Mouse (Mus musculus) midbrain, postnatal 0 days (tissue): ENCODE data around the gene Tmem208. TPM values are rescaled to one million over a fixed set of nuclear protein-coding genes. Genes with fewer than 3 reads are reported as not detected.

Experiments
- ATAC-seq: fragments of 200-750 bp; cut with Nextera tagmentation; 2 replicates; pipeline ENCODE4 v1.8.0; 2017; ENCODE audit warnings: moderate number of reproducible peaks, mild to moderate bottlenecking, moderate TSS enrichment, moderate library complexity; ENCODE audit not compliant: low FRiP score
- DNase-seq: peaks from one replicate; pipeline ENCODE4 v3.0.0-alpha.2; 2015; ENCODE audit warnings: low spot score
- H3K27ac ChIP-seq: fragments of 300-500 bp; sonication (generic); 2 replicates; pipeline ENCODE4 v1.5.1; 2014; ENCODE audit warnings: low read depth, mild to moderate bottlenecking, low read length, mixed read lengths
- H3K27me3 ChIP-seq: fragments of 300-500 bp; sonication (generic); 2 replicates; pipeline ENCODE4 v1.6.1; 2014; ENCODE audit warnings: low read length, control low read depth, mixed read lengths; ENCODE audit not compliant: insufficient read depth
- H3K36me3 ChIP-seq: fragments of 300-500 bp; sonication (generic); 2 replicates; pipeline ENCODE4 v1.6.1; 2014; ENCODE audit warnings: low read length, control low read depth, mixed read lengths; ENCODE audit not compliant: insufficient read depth
- H3K4me1 ChIP-seq: fragments of 300-500 bp; sonication (generic); 2 replicates; pipeline ENCODE4 v1.6.1; 2014; ENCODE audit warnings: mild to moderate bottlenecking, control low read depth, antibody characterized with exemption, low read length, mixed read lengths; ENCODE audit not compliant: insufficient read depth
- H3K4me2 ChIP-seq: fragments of 300-500 bp; sonication (generic); 2 replicates; pipeline ENCODE4 v1.6.1; 2014; ENCODE audit warnings: low read depth, mild to moderate bottlenecking, low read length, mixed read lengths; ENCODE audit not compliant: poor library complexity, severe bottlenecking
- H3K4me3 ChIP-seq: fragments of 300-500 bp; sonication (generic); 2 replicates; pipeline ENCODE4 v1.5.1; 2014; ENCODE audit warnings: low read depth, mild to moderate bottlenecking, low read length, moderate library complexity
- H3K9ac ChIP-seq: fragments of 300-500 bp; sonication (generic); replicated peaks from 2 replicates; pipeline ENCODE4 v1.6.1; 2014; ENCODE audit warnings: mild to moderate bottlenecking, low read length, moderate library complexity, mixed read lengths; ENCODE audit not compliant: poor library complexity, severe bottlenecking
- H3K9me3 ChIP-seq: fragments of 300-500 bp; sonication (generic); 2 replicates; pipeline ENCODE4 v1.6.1; 2016; ENCODE audit warnings: low read length, control low read depth
- CTCF ChIP-seq: IDR thresholded peaks from 2 replicates; pipeline ENCODE4 v1.5.1; 2016; ENCODE audit warnings: antibody characterized with exemption, mild to moderate bottlenecking
- WGBS: fragments of 180-500 bp; shearing (Covaris S2); extraction: QIAGEN DNeasy Blood & Tissue Kit; methylation state at CpG from one replicate; pipeline ENCODE4 v1.1.7; 2014; 5-methylcytosine and 5-hydroxymethylcytosine counted together
- polyA plus RNA-seq: library from polyadenylated mRNA; unstranded; fragments of >200 nt; fragmentation: Nextera tagmentation; extraction: Ambion mirVana; gene quantifications from 2 replicates; pipeline ENCODE4 v1.2.1, GENCODE M21; 2015
- total RNA-seq: library from RNA; depleted of rRNA; stranded (reverse); fragments of >200 nt; gene quantifications from 2 replicates; pipeline ENCODE4 v1.2.3, GENCODE M21; 2014; rRNA removed

Tmem208 gene
- total RNA-seq (81.3 and 88.4 TPM in 2 replicates), polyA plus RNA-seq (129 and 152 TPM in 2 replicates)

DNA sequence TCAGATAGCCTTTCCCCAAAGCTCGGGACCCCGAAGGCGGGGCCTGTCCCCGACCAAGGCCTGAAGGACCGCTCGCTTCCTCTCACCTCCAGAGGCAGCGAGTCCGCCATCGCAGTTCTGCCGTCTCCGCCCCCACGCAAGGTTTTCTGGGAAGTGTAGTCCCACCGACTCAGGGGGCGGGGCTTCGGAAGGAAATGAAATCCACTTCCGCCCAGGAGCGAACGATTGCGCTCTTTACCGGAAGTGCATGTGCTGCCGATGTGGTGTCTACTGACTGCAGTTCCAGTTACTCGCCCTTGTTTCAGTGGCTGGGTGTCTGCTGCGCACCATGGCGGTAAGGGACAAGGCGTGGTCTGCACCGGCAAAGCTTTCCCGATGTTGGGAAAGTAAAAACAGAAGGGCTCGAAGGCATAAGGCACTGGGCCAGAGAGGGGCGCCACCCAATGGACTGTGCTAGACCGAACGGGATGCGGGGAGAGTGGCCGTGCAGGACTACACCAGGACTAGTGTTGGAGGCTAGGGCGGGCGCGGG, at the start of gene Tmem208, which contains the start of gene Lrrc29:
Gene Tmem208, plus strand, starts transcription at position 214 of the 532 bp plus-strand sequence.
Gene Lrrc29, minus strand, starts transcription at position 138 of the 532 bp plus-strand sequence.
- Histone ChIP-seq H3K36me3 (peaks cover 39% of the 10 kb centered on the region), H3K9me3 (no peaks in the 10 kb centered on the region), H3K27ac (peak within 1 kb of the TSS; percentile 82), H3K4me3 (peak within 1 kb of the TSS; percentile 89), H3K4me2 (peak within 1 kb of the TSS; percentile 76), H3K4me1 (peaks cover 16% of the 10 kb centered on the region), H3K27me3 (no peaks in the 10 kb centered on the region), H3K9ac (peak within 1 kb of the TSS; percentile 96)
- peak; percentile 92 for ATAC-seq
- DNase-seq = peak; percentile 97
- peak; percentile 72 for TF ChIP-seq CTCF
- WGBS = 0% methylated on average over 36 of the region's 36 CpGs

DNA sequence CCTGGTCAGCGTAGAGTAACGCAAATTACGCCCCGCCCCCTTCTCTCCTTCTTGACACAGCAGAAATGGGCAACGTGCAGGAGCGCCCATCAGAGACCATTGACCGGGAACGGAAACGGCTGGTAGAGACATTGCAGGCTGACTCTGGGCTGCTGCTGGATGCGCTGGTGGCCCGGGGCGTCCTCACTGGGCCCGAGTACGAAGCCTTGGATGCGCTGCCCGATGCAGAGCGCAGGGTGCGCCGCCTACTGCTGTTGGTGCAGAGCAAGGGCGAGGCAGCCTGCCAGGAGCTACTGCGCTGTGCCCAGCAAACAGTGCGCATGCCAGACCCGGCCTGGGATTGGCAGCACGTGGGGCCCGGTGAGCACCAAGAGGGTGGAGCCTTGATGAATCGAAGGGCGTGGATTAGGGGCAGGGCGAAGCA, 47.2 kb upstream of the Tmem208 start:
- Histone ChIP-seq H3K4me3 (peak overlapping the region; percentile 18; the same call in 1 of the 2 replicates), H3K4me1 (peaks cover 14% of the 10 kb centered on the region), H3K27me3 (peaks cover 14% of the 10 kb centered on the region; the same call in 1 of the 2 replicates), H3K9me3 (no peaks in the 10 kb centered on the region), H3K9ac (no peak overlapping the region), H3K36me3 (peaks cover 32% of the 10 kb centered on the region), H3K27ac (no peak overlapping the region), H3K4me2 (peak overlapping the region; percentile 42)
- TF ChIP-seq CTCF = peak; percentile 53
- peak; percentile 81 for DNase-seq
- ATAC-seq = peak; percentile 38; the same call in 1 of the 2 replicates
- WGBS = 7% methylated on average over 28 of the region's 28 CpGs

DNA sequence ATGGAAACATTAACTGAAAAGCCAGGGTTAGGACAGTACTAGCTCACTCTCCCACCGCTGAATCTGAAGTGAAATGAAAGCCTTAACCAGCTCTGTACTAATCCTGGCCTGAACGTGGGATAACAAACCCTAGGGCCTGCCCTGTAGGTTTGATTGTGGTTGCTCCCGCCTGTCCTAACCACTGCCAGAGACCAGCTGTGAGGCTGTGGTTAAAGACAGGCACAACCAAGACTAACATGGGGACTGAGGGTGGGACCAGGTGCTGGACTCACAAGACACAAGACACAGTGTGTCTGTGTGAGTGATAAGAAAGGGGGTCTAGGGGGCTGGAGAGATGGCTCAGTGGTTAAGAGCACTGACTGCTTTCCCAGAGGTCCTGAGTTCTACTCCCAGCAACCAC, 45.6 kb upstream of the Tmem208 start:
- ATAC-seq = no peak
- H3K4me3 ChIP-seq = no peak overlapping the region
- H3K36me3 ChIP-seq = peaks cover 37% of the 10 kb centered on the region
- H3K9ac ChIP-seq = no peak overlapping the region
- no peak overlapping the region for H3K27ac ChIP-seq
- peaks cover 13% of the 10 kb centered on the region for H3K4me1 ChIP-seq
- WGBS = 58% methylated on average over 3 of the region's 3 CpGs
- no peaks in the 10 kb centered on the region for H3K27me3 ChIP-seq
- no peaks in the 10 kb centered on the region for H3K9me3 ChIP-seq
- H3K4me2 ChIP-seq = no peak overlapping the region
- no peak for TF ChIP-seq CTCF
- no peak for DNase-seq

DNA sequence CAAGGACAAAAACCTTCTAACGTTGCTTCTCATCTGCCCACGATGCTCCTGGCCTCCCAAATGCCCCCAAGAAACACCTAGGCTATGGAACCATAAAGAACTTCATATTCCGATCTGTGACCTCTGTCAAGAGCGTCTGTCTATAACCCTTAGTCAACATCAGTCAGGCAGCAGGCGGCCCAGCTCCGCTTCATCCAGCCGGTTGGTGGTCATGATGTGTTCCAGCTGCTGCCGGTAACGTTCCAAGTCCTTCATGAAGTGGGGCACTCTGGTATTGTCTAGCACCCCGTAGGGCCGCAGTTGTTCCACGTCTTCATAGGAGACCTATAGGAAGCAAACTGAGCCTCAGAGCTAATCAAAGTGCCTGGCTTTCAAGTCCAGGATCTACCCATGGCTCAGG, 44.3 kb upstream of the Tmem208 start:
- no peak overlapping the region for H3K4me2 ChIP-seq
- DNase-seq (no peak), ATAC-seq (no peak)
- no peaks in the 10 kb centered on the region for H3K27me3 ChIP-seq
- no peak overlapping the region for H3K9ac ChIP-seq
- H3K36me3 ChIP-seq = peaks cover 37% of the 10 kb centered on the region
- peaks cover 11% of the 10 kb centered on the region for H3K4me1 ChIP-seq
- H3K9me3 ChIP-seq = no peaks in the 10 kb centered on the region
- TF ChIP-seq CTCF = no peak
- H3K4me3 ChIP-seq = no peak overlapping the region
- 87% methylated on average over 12 of the region's 12 CpGs for WGBS
- no peak overlapping the region for H3K27ac ChIP-seq

DNA sequence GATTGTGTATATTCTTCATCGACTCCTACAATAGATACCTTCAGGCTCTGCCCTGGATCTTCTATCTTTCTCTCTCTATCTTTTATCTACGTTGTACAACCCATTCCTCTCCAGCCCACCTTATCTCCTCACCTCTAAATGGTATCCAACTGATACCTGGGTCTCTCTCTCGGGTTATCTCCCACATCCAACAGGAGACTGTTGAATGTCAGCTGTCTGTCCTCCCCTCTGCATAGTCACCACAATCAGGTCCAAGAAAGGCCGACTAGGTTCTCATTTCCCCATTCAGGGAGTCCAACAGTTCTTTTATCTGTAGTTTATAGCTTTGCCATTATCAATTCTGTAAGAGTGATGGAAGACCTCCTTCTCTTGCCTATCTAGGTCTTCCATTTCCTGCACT, 43.9 kb upstream of the Tmem208 start:
- Histone ChIP-seq H3K36me3 (peaks cover 37% of the 10 kb centered on the region), H3K9ac (no peak overlapping the region), H3K4me3 (no peak overlapping the region), H3K4me1 (peaks cover 11% of the 10 kb centered on the region), H3K4me2 (no peak overlapping the region), H3K27ac (no peak overlapping the region), H3K27me3 (no peaks in the 10 kb centered on the region), H3K9me3 (no peaks in the 10 kb centered on the region)
- no peak for TF ChIP-seq CTCF
- no peak for DNase-seq
- no peak for ATAC-seq
- 93% methylated on average over 4 of the region's 4 CpGs for WGBS

DNA sequence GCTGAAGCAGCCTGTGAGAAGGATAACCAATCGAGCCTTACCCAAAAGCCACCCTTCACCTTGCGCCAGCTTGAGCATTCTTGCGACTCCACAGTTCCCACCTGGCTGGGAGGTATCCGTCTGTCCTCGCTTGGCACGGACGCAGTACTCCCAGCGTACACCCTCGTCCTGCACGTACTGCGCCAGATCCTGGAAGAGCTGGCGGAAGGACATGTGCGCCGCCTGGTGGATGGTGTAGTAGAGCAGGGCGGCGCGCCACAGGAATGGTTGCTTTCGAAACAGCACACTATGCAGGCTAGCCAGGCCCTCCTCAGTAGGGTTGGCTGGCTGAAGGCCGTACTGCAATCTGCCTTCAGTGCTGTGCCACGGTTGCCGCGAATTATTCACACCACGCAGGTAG, 43.1 kb upstream of the Tmem208 start:
- TF ChIP-seq CTCF = peak; percentile 67
- Histone ChIP-seq H3K27me3 (no peaks in the 10 kb centered on the region), H3K9ac (no peak overlapping the region), H3K4me3 (no peak overlapping the region), H3K27ac (no peak overlapping the region), H3K36me3 (peaks cover 37% of the 10 kb centered on the region), H3K4me1 (peaks cover 11% of the 10 kb centered on the region), H3K9me3 (no peaks in the 10 kb centered on the region), H3K4me2 (no peak overlapping the region)
- ATAC-seq (no peak), DNase-seq (no peak)
- WGBS = 32% methylated on average over 23 of the region's 23 CpGs
